Mouse (Mus musculus) adrenal gland, adult (tissue): ENCODE data around the gene Vmn1r157.
"Not testable (repeated sequence)": the region's sequence is repeated elsewhere in the genome, so short reads cannot be mapped to it uniquely, and the experiment has no call there.

Experiments used
- DNase-seq, 2 experiments: peaks; one replicate each; pipeline ENCODE4 v3.0.0; 2022 to 2023; ENCODE audit warnings: low spot score in 1 of 2; ENCODE audit not compliant: inconsistent age in 2 of 2

Vmn1r157 gene

GRCm38 (mm10) chr7:22761397-22761796 lies at the start of gene Vmn1r157:
TSS of gene Vmn1r157 (plus strand) at chr7:22761697.
- DNase-seq, result not testable (repeated sequence)

- not testable (repeated sequence) for DNase-seq
Measured at GRCm38 (mm10) chr7:22719610-22720009, 41.9 kb upstream of the Vmn1r157 start, which contains the start of gene Gm4567. TSS of gene Gm4567 (minus strand) at chr7:22719710.

GRCm38 (mm10) chr7:22775981-22776380 lies 14.5 kb downstream of the Vmn1r157 start:
- DNase-seq, result peak; percentile 14 to 60

- DNase-seq, result not testable (repeated sequence)
Measured at GRCm38 (mm10) chr7:22790682-22791081, 29.2 kb downstream of the Vmn1r157 start, which contains the start of gene Vmn1r158. TSS of gene Vmn1r158 (minus strand) at chr7:22790782.
